Mouse (Mus musculus): ENCODE measurements around the gene Gm10135.

- TF ChIP-seq GATA1 (IDR thresholded peaks at IDR 0.05; ENCODE audit: borderline replicate concordance, low read length) (no peak), CTCF (IDR thresholded peaks at IDR 0.05; ENCODE audit: low read depth, low read length) (no peak), POLR2AphosphoS5 (IDR thresholded peaks at IDR 0.05; ENCODE audit: insufficient replicate concordance, low read depth, low read length) (no peak), TAL1 (conservative IDR thresholded peaks at IDR 0.05; ENCODE audit: low read depth, low read length) (no peak)
These were observed 49.3 kb upstream of the Gm10135 start for GRCm38 (mm10) chr5:73023801-73024200.

All from G1E (cell line).